Mouse (Mus musculus) ES-Bruce4 (cell line): ENCODE results near the gene Tpsab1.

ENCODE experiments used
- CTCF ChIP-seq: IDR thresholded peaks from one replicate; pipeline ENCODE4 v1.8.1; 2011; ENCODE audit warnings: low read depth, low read length
- EP300 ChIP-seq: IDR thresholded peaks from 2 replicates; pipeline ENCODE4 v1.6.1; 2011; ENCODE audit warnings: low read depth, low read length; ENCODE audit not compliant: insufficient read depth
- POLR2A ChIP-seq: IDR thresholded peaks from one replicate; pipeline ENCODE4 v1.8.1; 2011; ENCODE audit warnings: low read length; ENCODE audit not compliant: insufficient read depth

GRCm38 (mm10) chr17:25308346-25308745 lies 37.0 kb downstream of the Tpsab1 start, which contains the start of gene Prss28:
- TF ChIP-seq CTCF (no peak), POLR2A (no peak), EP300 (no peak)
